Mouse (Mus musculus) bone marrow, adult 2 months (tissue): ENCODE results near the gene Klhl6.

Experiments
- CTCF ChIP-seq: fragments of 200-500 bp; IDR thresholded peaks from 2 replicates; pipeline ENCODE4 v1.5.1; 2011; ENCODE audit warnings: low read length, control low read depth; ENCODE audit not compliant: control insufficient read depth, insufficient read depth
- POLR2A ChIP-seq: fragments of 200-500 bp; IDR thresholded peaks from 2 replicates; pipeline ENCODE4 v1.6.1; 2011; ENCODE audit warnings: low read depth, mild to moderate bottlenecking, control low read depth, low read length, borderline replicate concordance; ENCODE audit not compliant: control insufficient read depth

DNA sequence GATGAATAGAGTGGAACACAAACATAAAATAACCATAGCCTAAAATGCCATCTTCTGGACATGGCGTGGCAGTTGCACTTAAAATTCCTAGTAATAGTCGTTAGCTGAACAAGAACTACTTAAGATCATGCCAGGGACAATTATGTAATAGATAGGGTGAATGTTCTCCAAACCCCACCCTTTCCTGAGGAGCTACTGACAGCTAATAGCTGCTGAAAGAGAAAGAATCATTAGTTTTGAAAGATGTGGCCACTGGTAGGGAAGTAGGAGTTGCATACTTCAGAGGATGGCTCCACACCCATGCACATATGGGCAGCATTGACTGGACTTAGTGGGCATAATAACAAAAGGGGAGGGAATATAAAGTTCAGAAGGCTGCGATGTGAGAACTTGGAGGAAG is 19.9 kb downstream of the Klhl6 start:
- TF ChIP-seq CTCF (no peak), POLR2A (no peak)
